20 mouse cellular contexts compared by ENCODE assay signal in the genomic region with DNA sequence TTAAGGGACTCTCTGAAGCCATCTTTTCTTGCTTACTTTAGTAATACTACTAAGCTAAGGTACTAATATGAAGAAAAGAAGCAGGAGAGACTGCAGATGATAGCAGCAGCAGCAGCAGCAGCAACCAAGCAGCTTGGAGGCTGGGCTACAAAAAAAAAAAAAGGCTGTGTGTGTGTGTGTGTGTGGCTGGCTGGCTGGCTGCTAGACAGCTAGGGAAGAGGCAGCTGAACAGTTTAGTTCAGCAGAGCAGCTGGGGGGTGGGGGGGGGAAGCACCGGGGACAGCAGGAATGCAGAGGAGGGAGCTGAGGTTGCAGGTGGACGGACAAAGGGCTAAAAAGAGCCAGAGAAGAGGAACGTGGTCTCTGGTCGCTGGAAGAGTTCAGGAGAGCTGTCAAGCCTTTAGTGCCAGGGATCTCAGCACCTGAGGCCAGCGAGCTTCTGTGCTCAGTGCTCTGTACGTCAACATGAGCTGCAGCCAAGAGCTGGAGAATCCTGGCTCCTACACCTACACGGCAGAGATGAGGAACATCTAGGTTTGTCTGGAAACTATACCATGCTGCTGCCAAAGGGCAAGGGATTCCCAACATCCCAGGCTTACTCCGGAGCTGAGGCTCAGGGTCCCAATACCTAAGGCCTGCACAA.
DNase-seq lines count a peak whose midpoint lies in the region; ATAC-seq lines count a peak whose summit lies in the region.
"Had no signal": no experiment of that assay in that cellular context is flagged by ENCODE, and none has a peak within 500 bp of the region (broad histone marks: within the 10 kb centered on the region; RNA-seq: fewer than 3 reads in every experiment).

No protein-coding gene starts in this region.

- 58% methylated on average over 8 of the region's 8 CpGs for WGBS in forebrain, embryonic 14.5 days
- WGBS in forebrain, embryonic 13.5 days, result 52% methylated on average over 8 of the region's 8 CpGs
- WGBS in heart, embryonic 13.5 days, result 37% methylated on average over 8 of the region's 8 CpGs
- 56% methylated on average over 8 of the region's 8 CpGs for whole genome bisulfite sequencing in intestine, embryonic 14.5 days
- 54% methylated on average over 8 of the region's 8 CpGs for WGBS in intestine, embryonic 16.5 days
- WGBS in limb, embryonic 10.5 days, result 75% methylated on average over 8 of the region's 8 CpGs

- no peaks in the 10 kb centered on the region for H3K9me3 ChIP-seq in forebrain, embryonic 14.5 days (replicated peaks; ENCODE audit: control insufficient read depth, low read length)
- no peaks in the 10 kb centered on the region for H3K9me3 ChIP-seq in forebrain, embryonic 13.5 days (replicated peaks)
- H3K9me3 ChIP-seq in heart, embryonic 13.5 days, result no peaks in the 10 kb centered on the region
- no peaks in the 10 kb centered on the region for H3K9me3 ChIP-seq in intestine, embryonic 14.5 days (ENCODE audit: control insufficient read depth, low read length)
- H3K9me3 ChIP-seq in intestine, embryonic 16.5 days (ENCODE audit: control insufficient read depth, low read length), result no peaks in the 10 kb centered on the region
- no peaks in the 10 kb centered on the region for H3K9me3 ChIP-seq in limb, embryonic 10.5 days (replicated peaks)
- H3K9me3 ChIP-seq: limb, embryonic 13.5 days; liver, embryonic 15.5 days; midbrain, embryonic 10.5 days; stomach, embryonic 15.5 days had no signal

- no peak overlapping the region for H3K4me2 ChIP-seq in forebrain, embryonic 14.5 days (ENCODE audit: low read length)
- H3K4me2 ChIP-seq in forebrain, embryonic 13.5 days, result no peak overlapping the region
- H3K4me2 ChIP-seq in heart, embryonic 13.5 days, result no peak overlapping the region; the same call in 1 of the 2 replicates
- H3K4me2 ChIP-seq in intestine, embryonic 14.5 days (ENCODE audit: low read length), result no peak overlapping the region
- H3K4me2 ChIP-seq in intestine, embryonic 16.5 days (ENCODE audit: low read depth, low read length), result no peak overlapping the region
- H3K4me2 ChIP-seq: limb, embryonic 13.5 days; liver, embryonic 15.5 days; stomach, embryonic 15.5 days had no signal

- peak; percentile 12 for DNase-seq in forebrain, embryonic 14.5 days (ENCODE audit: low spot score)
- DNase-seq in heart, adult 9 months (ENCODE audit: low spot score in 2 of 2), result no peak
- DNase-seq in intestine, embryonic 14.5 days (ENCODE audit: low spot score), result peak; percentile 50
- DNase-seq in limb, embryonic 10.5 days (ENCODE audit: low spot score), result peak; percentile 27
- DNase-seq: adrenal gland, postnatal 36 days; B cell, adult 2 months; cerebellum, adult 9-10 months; embryo, embryonic 11 days; gastrocnemius, postnatal 25 days; right cerebral cortex, postnatal 25 days had no signal

- no peak for ATAC-seq in forebrain, embryonic 14.5 days
- ATAC-seq in forebrain, embryonic 13.5 days, result no peak
- no peak for ATAC-seq in heart, embryonic 13.5 days (ENCODE audit: extremely low read depth, insufficient number of reproducible peaks, low FRiP score, low TSS enrichment)
- no peak for ATAC-seq in intestine, embryonic 14.5 days (replicated peaks; ENCODE audit: low FRiP score, low TSS enrichment, low read depth)
- ATAC-seq in intestine, embryonic 16.5 days, result no peak
- ATAC-seq: intestine, postnatal 0 days had no signal

- no peak overlapping the region for H3K27ac ChIP-seq in forebrain, embryonic 14.5 days (ENCODE audit: low read depth, low read length)
- no peak overlapping the region for H3K27ac ChIP-seq in forebrain, embryonic 13.5 days
- no peak overlapping the region for H3K27ac ChIP-seq in heart, embryonic 13.5 days (replicated peaks)
- H3K27ac ChIP-seq in intestine, embryonic 14.5 days (ENCODE audit: low read depth), result no peak overlapping the region
- H3K27ac ChIP-seq in intestine, embryonic 16.5 days (ENCODE audit: low read length), result no peak overlapping the region
- no peak overlapping the region; the same call in 1 of the 2 replicates for H3K27ac ChIP-seq in limb, embryonic 10.5 days
- H3K27ac ChIP-seq: kidney, postnatal 0 days; limb, embryonic 13.5 days; liver, embryonic 15.5 days; macrophage; midbrain, embryonic 10.5 days; stomach, embryonic 15.5 days had no signal

- H3K27me3 ChIP-seq in forebrain, embryonic 14.5 days (replicated peaks; ENCODE audit: control insufficient read depth, insufficient read depth, low read length), result no peaks in the 10 kb centered on the region
- H3K27me3 ChIP-seq in forebrain, embryonic 13.5 days, result no peaks in the 10 kb centered on the region
- no peaks in the 10 kb centered on the region for H3K27me3 ChIP-seq in heart, embryonic 13.5 days (replicated peaks)
- H3K27me3 ChIP-seq in intestine, embryonic 14.5 days (replicated peaks; ENCODE audit: control insufficient read depth, insufficient read depth, low read length), result no peaks in the 10 kb centered on the region
- no peaks in the 10 kb centered on the region for H3K27me3 ChIP-seq in intestine, embryonic 16.5 days (replicated peaks; ENCODE audit: control insufficient read depth, insufficient read depth, low read length)
- no peaks in the 10 kb centered on the region for H3K27me3 ChIP-seq in limb, embryonic 10.5 days (ENCODE audit: low read depth, poor library complexity, severe bottlenecking)
- H3K27me3 ChIP-seq: limb, embryonic 13.5 days; liver, embryonic 15.5 days; stomach, embryonic 15.5 days had no signal

- H3K4me1 ChIP-seq in forebrain, embryonic 14.5 days (ENCODE audit: control insufficient read depth, insufficient read depth, low read length), result no peaks in the 10 kb centered on the region
- peaks cover 18% of the 10 kb centered on the region for H3K4me1 ChIP-seq in forebrain, embryonic 13.5 days
- peaks cover 33% of the 10 kb centered on the region for H3K4me1 ChIP-seq in heart, embryonic 13.5 days
- H3K4me1 ChIP-seq in intestine, embryonic 14.5 days (replicated peaks; ENCODE audit: control insufficient read depth, insufficient read depth, low read length), result no peaks in the 10 kb centered on the region
- H3K4me1 ChIP-seq in intestine, embryonic 16.5 days (ENCODE audit: control insufficient read depth, insufficient read depth, low read length), result no peaks in the 10 kb centered on the region
- H3K4me1 ChIP-seq in limb, embryonic 10.5 days, result peaks cover 3% of the 10 kb centered on the region; the same call in 1 of the 2 replicates
- H3K4me1 ChIP-seq: liver, embryonic 15.5 days had no signal

- H3K36me3 ChIP-seq in forebrain, embryonic 14.5 days (ENCODE audit: control insufficient read depth, insufficient read depth, low read length), result no peaks in the 10 kb centered on the region
- no peaks in the 10 kb centered on the region for H3K36me3 ChIP-seq in forebrain, embryonic 13.5 days (ENCODE audit: poor library complexity, severe bottlenecking)
- H3K36me3 ChIP-seq in heart, embryonic 13.5 days, result no peaks in the 10 kb centered on the region
- H3K36me3 ChIP-seq in intestine, embryonic 14.5 days (ENCODE audit: control insufficient read depth, insufficient read depth, low read length), result no peaks in the 10 kb centered on the region
- no peaks in the 10 kb centered on the region for H3K36me3 ChIP-seq in intestine, embryonic 16.5 days (ENCODE audit: control insufficient read depth, insufficient read depth, low read length)
- H3K36me3 ChIP-seq in limb, embryonic 10.5 days, result no peaks in the 10 kb centered on the region
- H3K36me3 ChIP-seq: limb, embryonic 13.5 days; liver, embryonic 15.5 days; midbrain, embryonic 10.5 days; stomach, embryonic 15.5 days had no signal

- H3K9ac ChIP-seq in forebrain, embryonic 14.5 days (ENCODE audit: low read length), result no peak overlapping the region; the same call in 1 of the 2 replicates
- H3K9ac ChIP-seq in forebrain, embryonic 13.5 days, result no peak overlapping the region
- 0 out of 2 replicates have a peak overlapping the region, but pooled peaks have one; percentile 19 for H3K9ac ChIP-seq in heart, embryonic 13.5 days
- H3K9ac ChIP-seq in intestine, embryonic 14.5 days (ENCODE audit: low read length), result no peak overlapping the region
- H3K9ac ChIP-seq in intestine, embryonic 16.5 days (ENCODE audit: low read depth, low read length), result no peak overlapping the region
- H3K9ac ChIP-seq: limb, embryonic 13.5 days; liver, embryonic 15.5 days; stomach, embryonic 15.5 days had no signal

- H3K4me3 ChIP-seq in forebrain, embryonic 14.5 days (ENCODE audit: low read depth, low read length), result no peak overlapping the region
- no peak overlapping the region for H3K4me3 ChIP-seq in forebrain, embryonic 13.5 days
- H3K4me3 ChIP-seq in heart, embryonic 13.5 days, result no peak overlapping the region
- no peak overlapping the region for H3K4me3 ChIP-seq in intestine, embryonic 14.5 days (ENCODE audit: low read depth, low read length)
- H3K4me3 ChIP-seq in intestine, embryonic 16.5 days (ENCODE audit: low read length), result no peak overlapping the region
- H3K4me3 ChIP-seq in limb, embryonic 10.5 days, result no peak overlapping the region
- H3K4me3 ChIP-seq: limb, embryonic 13.5 days; liver, embryonic 15.5 days; midbrain, embryonic 10.5 days; stomach, embryonic 15.5 days had no signal

Comparison
In these comparisons a context has a peak if more than half of its experiments do, and no peak if none do; other contexts are left out.
1. DNase-seq: peak in forebrain, embryonic 14.5 days (single experiment), intestine, embryonic 14.5 days (single experiment) and limb, embryonic 10.5 days (single experiment); none in heart, adult 9 months (0 of 2).